Mouse (Mus musculus) kidney, postnatal 0 days (tissue): ENCODE data around the gene Ccnb1ip1. TPM values are rescaled to one million over a fixed set of nuclear protein-coding genes. Genes with fewer than 3 reads are reported as not detected.
A peak's percentile ranks its signal among the peaks of the same experiment; 100 is the strongest.
"Not testable (repeated sequence)": the region's sequence is repeated elsewhere in the genome, so short reads cannot be mapped to it uniquely, and the experiment has no call there.

Source experiments
- ATAC-seq: fragments of 200-750 bp; cut with Nextera tagmentation; replicated peaks from 2 replicates; pipeline ENCODE4 v1.8.0; 2017; ENCODE audit warnings: low read depth, moderate number of reproducible peaks, moderate TSS enrichment, moderate library complexity; ENCODE audit not compliant: low FRiP score
- DNase-seq: peaks from one replicate; pipeline ENCODE4 v3.0.0-alpha.2; 2016; ENCODE audit warnings: low spot score
- H3K27ac ChIP-seq: fragments of 300-500 bp; sonication (generic); 2 replicates; pipeline ENCODE4 v1.5.1; 2014; ENCODE audit warnings: mild to moderate bottlenecking
- H3K27me3 ChIP-seq: fragments of 300-500 bp; sonication (generic); 2 replicates; pipeline ENCODE4 v1.6.1; 2014; ENCODE audit warnings: low read length, mixed read lengths; ENCODE audit not compliant: insufficient read depth
- H3K36me3 ChIP-seq: fragments of 300-500 bp; sonication (generic); 2 replicates; pipeline ENCODE4 v1.6.1; 2014; ENCODE audit warnings: low read length, mixed read lengths; ENCODE audit not compliant: insufficient read depth
- H3K4me1 ChIP-seq: fragments of 300-500 bp; sonication (generic); replicated peaks from 2 replicates; pipeline ENCODE4 v1.6.1; 2014; ENCODE audit warnings: antibody characterized with exemption, low read length, mixed read lengths; ENCODE audit not compliant: insufficient read depth
- H3K4me2 ChIP-seq: fragments of 300-500 bp; sonication (generic); 2 replicates; pipeline ENCODE4 v1.6.1; 2014; ENCODE audit warnings: mild to moderate bottlenecking, low read length, moderate library complexity, mixed read lengths
- H3K4me3 ChIP-seq: fragments of 300-500 bp; sonication (generic); replicated peaks from 2 replicates; pipeline ENCODE4 v1.5.1; 2014; ENCODE audit warnings: low read depth, low read length
- H3K9ac ChIP-seq: fragments of 300-500 bp; sonication (generic); 2 replicates; pipeline ENCODE4 v1.6.1; 2014; ENCODE audit warnings: low read depth, low read length
- H3K9me3 ChIP-seq: fragments of 300-500 bp; sonication (generic); replicated peaks from 2 replicates; pipeline ENCODE4 v1.6.1; 2016; ENCODE audit warnings: low read length, inconsistent platforms, mixed read lengths
- CTCF ChIP-seq: IDR thresholded peaks from 2 replicates; pipeline ENCODE4 v1.5.1; 2016; ENCODE audit warnings: antibody characterized with exemption, low read depth, mild to moderate bottlenecking, moderate library complexity
- WGBS: fragments of 180-500 bp; shearing (Covaris S2); extraction: QIAGEN DNeasy Blood & Tissue Kit; methylation state at CpG from one replicate; pipeline ENCODE4 v1.1.7; 2014; 5-methylcytosine and 5-hydroxymethylcytosine counted together
- polyA plus RNA-seq: library from polyadenylated mRNA; unstranded; fragments of >200 nt; fragmentation: Nextera tagmentation; extraction: Ambion mirVana; gene quantifications from 2 replicates; pipeline ENCODE4 v1.2.1, GENCODE M21; 2015

The Ccnb1ip1 gene
- polyA plus RNA-seq, 1 experiment from 2014 or later, result not detected

DNA sequence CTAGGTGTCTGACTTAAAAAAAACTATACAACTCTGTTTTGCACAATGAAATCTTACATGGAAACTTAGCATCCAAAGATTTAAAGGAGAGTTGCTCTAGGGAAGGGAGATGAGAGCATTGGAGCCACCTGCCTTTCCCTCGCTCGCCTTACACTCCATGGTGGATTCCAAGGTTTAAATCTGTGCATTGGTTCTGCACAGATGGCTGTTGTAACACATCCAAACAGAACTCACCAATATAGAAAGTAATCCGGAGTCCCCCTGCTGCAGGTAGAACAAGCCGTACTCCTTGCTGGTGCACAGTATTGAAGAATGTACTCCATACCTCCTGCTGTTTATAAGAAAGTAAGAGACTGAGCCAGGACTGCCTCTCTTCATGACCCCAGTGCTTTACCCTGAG is 19.0 kb upstream of the Ccnb1ip1 start:
- Histone ChIP-seq H3K27me3 (no peaks in the 10 kb centered on the region), H3K4me2 (no peak overlapping the region), H3K9ac (no peak overlapping the region), H3K4me1 (no peaks in the 10 kb centered on the region), H3K9me3 (no peaks in the 10 kb centered on the region), H3K36me3 (peaks cover 36% of the 10 kb centered on the region), H3K4me3 (no peak overlapping the region), H3K27ac (no peak overlapping the region)
- no peak for DNase-seq
- ATAC-seq, result no peak
- TF ChIP-seq CTCF, result no peak
- 91% methylated on average over 4 of the region's 4 CpGs for WGBS

DNA sequence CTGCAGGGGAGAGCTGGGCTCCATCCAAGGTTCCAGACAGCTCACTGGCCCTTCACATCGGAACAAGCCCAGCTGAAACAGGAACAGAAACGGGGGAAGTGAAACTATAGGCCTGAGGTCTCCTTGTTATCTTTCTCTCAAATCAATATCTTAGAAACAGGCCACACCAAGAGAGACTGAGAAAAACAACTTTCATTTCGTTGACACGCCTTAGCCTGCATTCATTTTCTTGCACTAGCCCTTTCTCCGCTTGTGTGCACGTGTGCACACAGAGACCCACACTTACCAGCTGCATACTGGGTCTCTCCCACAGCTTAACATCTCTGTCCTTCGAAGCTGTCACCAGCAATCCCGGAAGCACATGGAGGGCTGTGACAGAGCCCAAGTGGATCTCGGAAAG is 16.7 kb upstream of the Ccnb1ip1 start:
- no peak for TF ChIP-seq CTCF
- no peak overlapping the region for H3K9ac ChIP-seq
- no peak overlapping the region for H3K27ac ChIP-seq
- H3K4me3 ChIP-seq, result no peak overlapping the region
- H3K27me3 ChIP-seq, result no peaks in the 10 kb centered on the region
- DNase-seq (no peak), ATAC-seq (no peak)
- no peak overlapping the region for H3K4me2 ChIP-seq
- 87% methylated on average over 9 of the region's 9 CpGs for WGBS
- H3K4me1 ChIP-seq, result no peaks in the 10 kb centered on the region
- H3K9me3 ChIP-seq, result no peaks in the 10 kb centered on the region
- peaks cover 58% of the 10 kb centered on the region for H3K36me3 ChIP-seq

DNA sequence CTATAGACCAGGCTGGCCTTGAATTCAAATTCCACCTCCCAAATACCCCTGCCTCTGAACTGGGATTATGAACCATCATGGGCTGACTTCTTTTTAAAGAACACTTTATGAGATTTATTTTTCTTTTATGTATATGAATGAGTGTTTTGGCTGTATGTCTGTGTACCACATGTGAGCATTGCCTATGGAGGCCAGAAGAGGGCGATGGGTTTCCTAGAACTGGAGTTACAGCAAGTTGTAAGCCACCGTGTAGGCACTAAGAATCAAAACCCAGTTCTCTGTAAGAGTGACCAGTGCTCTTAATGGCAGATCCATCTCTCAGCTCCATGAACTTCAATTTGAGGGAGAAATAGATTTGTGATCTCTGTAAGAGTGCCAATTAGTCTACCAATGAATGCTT is 15.7 kb upstream of the Ccnb1ip1 start:
- Histone ChIP-seq H3K9me3 (no peaks in the 10 kb centered on the region), H3K4me3 (no peak overlapping the region), H3K27ac (no peak overlapping the region), H3K4me2 (no peak overlapping the region), H3K4me1 (no peaks in the 10 kb centered on the region), H3K27me3 (no peaks in the 10 kb centered on the region), H3K36me3 (peaks cover 59% of the 10 kb centered on the region), H3K9ac (no peak overlapping the region)
- no peak for DNase-seq
- no peak for ATAC-seq
- TF ChIP-seq CTCF, result 0 out of 2 replicates have a peak, but pooled peaks have one; percentile 18
- WGBS, result 83% methylated on average over 2 of the region's 2 CpGs

DNA sequence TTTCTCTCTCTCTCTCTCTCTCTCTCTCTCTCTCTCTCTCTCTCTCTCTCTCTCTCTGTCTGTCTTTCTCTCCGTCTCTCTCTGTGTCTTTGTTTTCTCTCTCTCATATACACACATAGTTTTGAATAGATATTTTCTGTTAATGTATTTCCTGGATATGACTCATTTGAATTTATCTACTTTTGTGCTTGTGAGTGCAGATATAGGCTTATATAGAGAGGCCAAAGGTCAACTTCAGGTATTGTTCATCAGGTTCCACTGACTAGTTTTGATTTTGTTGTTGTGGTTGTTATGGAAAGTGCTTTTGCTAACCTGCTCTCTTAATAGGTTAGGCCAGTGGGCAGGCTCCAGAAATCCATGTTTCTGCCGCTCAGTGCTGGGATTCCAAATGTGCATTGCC is 5.5 kb upstream of the Ccnb1ip1 start:
- Histone ChIP-seq H3K27me3 (no peaks in the 10 kb centered on the region), H3K9ac (no peak overlapping the region), H3K27ac (no peak overlapping the region), H3K9me3 (no peaks in the 10 kb centered on the region), H3K4me2 (no peak overlapping the region), H3K4me1 (no peaks in the 10 kb centered on the region), H3K4me3 (no peak overlapping the region), H3K36me3 (peaks cover 48% of the 10 kb centered on the region)
- DNase-seq (no peak), ATAC-seq (no peak)
- no peak for TF ChIP-seq CTCF
- 95% methylated on average over 2 of the region's 2 CpGs for WGBS

DNA sequence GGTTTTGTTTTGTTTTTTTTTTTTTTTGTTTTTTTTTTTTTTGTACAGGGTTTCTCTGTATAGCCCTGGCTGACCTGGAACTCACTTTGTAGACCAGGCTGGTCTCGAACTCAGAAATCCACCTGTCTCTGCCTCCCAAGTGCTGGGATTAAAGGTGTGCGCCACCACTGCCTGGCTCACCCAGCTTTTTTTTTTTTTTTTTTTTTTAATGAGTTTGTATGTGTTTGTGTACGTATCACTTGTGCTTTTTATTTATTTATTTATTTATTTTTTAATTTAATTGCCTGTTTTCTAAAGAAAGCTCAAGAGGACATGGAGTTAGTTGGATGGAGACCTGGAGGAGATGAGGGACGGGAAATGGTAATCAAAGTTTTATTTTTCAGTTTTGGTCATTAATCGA is 1.1 kb downstream of the Ccnb1ip1 start:
- not testable (repeated sequence) for H3K36me3 ChIP-seq, ATAC-seq, H3K27me3 ChIP-seq, H3K4me1 ChIP-seq, H3K27ac ChIP-seq, DNase-seq, H3K9ac ChIP-seq, H3K9me3 ChIP-seq
- Histone ChIP-seq H3K4me2 (peak overlapping the region; percentile 60; the same call in 1 of the 2 replicates), H3K4me3 (0 out of 2 replicates have a peak overlapping the region, but pooled peaks have one; percentile 62)
- 81% methylated on average over 5 of the region's 5 CpGs for WGBS

DNA sequence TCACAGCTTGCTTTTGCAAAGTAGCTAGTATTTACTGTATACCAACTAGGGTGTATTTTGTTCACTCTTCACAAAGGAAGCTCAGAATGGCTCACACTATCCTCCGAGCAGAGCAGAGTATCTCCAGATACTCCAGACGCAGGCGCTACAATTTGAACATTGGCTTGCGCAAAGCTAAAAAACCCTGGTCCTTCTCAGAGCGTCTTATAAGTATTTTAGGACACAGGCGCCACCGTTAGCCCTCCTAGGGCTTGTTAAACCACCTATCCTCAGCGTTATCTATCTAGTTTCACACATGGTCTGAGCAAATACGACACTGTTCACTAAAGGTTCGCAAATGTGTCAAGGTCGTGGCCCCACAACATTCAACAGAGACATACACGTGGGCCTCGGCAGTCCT is 2.8 kb downstream of the Ccnb1ip1 start:
- WGBS, result 70% methylated on average over 13 of the region's 13 CpGs
- Histone ChIP-seq H3K36me3 (no peaks in the 10 kb centered on the region), H3K4me1 (0 out of 2 replicates have a peak, but pooled peaks cover 3% of the 10 kb centered on the region), H3K27me3 (no peaks in the 10 kb centered on the region), H3K27ac (no peak overlapping the region), H3K4me3 (no peak overlapping the region), H3K9me3 (no peaks in the 10 kb centered on the region), H3K9ac (no peak overlapping the region), H3K4me2 (no peak overlapping the region)
- ATAC-seq (no peak), DNase-seq (no peak)
- TF ChIP-seq CTCF, result no peak
